Mouse (Mus musculus) midbrain, embryonic 14.5 days (tissue): Measurements from ENCODE around the gene Minos1. TPM values are rescaled to one million over a fixed set of nuclear protein-coding genes. Genes with fewer than 3 reads are reported as not detected.

Experiments
- ATAC-seq: fragments of 200-750 bp; cut with Nextera tagmentation; 2 replicates; pipeline ENCODE4 v1.8.0; 2017; ENCODE audit warnings: moderate number of reproducible peaks, moderate library complexity; ENCODE audit not compliant: low FRiP score, low TSS enrichment
- DNase-seq: peaks from one replicate; pipeline ENCODE4 v3.0.0-alpha.2; 2015
- H3K27ac ChIP-seq: fragments of 300-500 bp; sonication (generic); replicated peaks from 2 replicates; pipeline ENCODE4 v1.5.1; 2014; ENCODE audit warnings: mild to moderate bottlenecking, low read depth, low read length, moderate library complexity
- H3K27me3 ChIP-seq: fragments of 300-500 bp; sonication (generic); 2 replicates; pipeline ENCODE4 v1.6.1; 2014; ENCODE audit warnings: low read length, control low read depth, mixed read lengths; ENCODE audit not compliant: control insufficient read depth, insufficient read depth
- H3K36me3 ChIP-seq: fragments of 300-500 bp; sonication (generic); 2 replicates; pipeline ENCODE4 v1.6.1; 2014; ENCODE audit warnings: low read length, control low read depth; ENCODE audit not compliant: control insufficient read depth, insufficient read depth
- H3K4me1 ChIP-seq: fragments of 300-500 bp; sonication (generic); 2 replicates; pipeline ENCODE4 v1.6.1; 2014; ENCODE audit warnings: mild to moderate bottlenecking, antibody characterized with exemption, low read length, control low read depth; ENCODE audit not compliant: control insufficient read depth, insufficient read depth
- H3K4me2 ChIP-seq: fragments of 300-500 bp; sonication (generic); 2 replicates; pipeline ENCODE4 v1.6.1; 2014; ENCODE audit warnings: mild to moderate bottlenecking, low read length, moderate library complexity
- H3K4me3 ChIP-seq: fragments of 300-500 bp; sonication (generic); replicated peaks from 2 replicates; pipeline ENCODE4 v1.5.1; 2014; ENCODE audit warnings: low read depth, low read length
- H3K9ac ChIP-seq: fragments of 300-500 bp; sonication (generic); replicated peaks from 2 replicates; pipeline ENCODE4 v1.6.1; 2014; ENCODE audit warnings: mild to moderate bottlenecking, low read length, moderate library complexity
- H3K9me3 ChIP-seq: fragments of 300-500 bp; sonication (generic); 2 replicates; pipeline ENCODE4 v1.6.1; 2016; ENCODE audit warnings: low read length, control low read depth, mixed read lengths; ENCODE audit not compliant: control insufficient read depth
- WGBS: fragments of 180-500 bp; shearing (Covaris S2); extraction: QIAGEN DNeasy Blood & Tissue Kit; methylation state at CpG from one replicate; pipeline ENCODE4 v1.1.7; 2014; 5-methylcytosine and 5-hydroxymethylcytosine counted together
- polyA plus RNA-seq: library from polyadenylated mRNA; unstranded; fragments of >200 nt; fragmentation: Nextera tagmentation; extraction: Ambion mirVana; gene quantifications from 2 replicates; pipeline ENCODE4 v1.2.1, GENCODE M21; 2014

The Minos1 gene
- polyA plus RNA-seq, 1 experiment from 2014 or later, result 346 TPM

DNA sequence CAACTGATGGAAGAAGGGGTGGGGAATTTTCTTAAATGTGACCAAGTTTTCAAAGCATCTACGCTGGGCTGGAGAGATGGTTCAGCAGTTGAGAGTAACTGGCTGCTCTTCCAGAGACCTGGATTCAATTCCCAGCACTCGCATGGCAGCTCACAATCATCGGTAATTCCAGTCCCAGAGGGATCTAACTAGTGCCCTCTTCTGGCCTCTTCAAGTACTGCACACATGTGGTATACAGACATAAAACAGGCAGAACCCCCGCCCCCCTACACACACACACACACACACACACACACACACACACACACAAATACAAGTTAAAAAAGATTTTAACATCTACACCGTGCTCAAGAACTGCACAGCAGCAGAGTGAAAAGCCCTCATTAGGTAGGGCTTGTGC, 15.2 kb downstream of the Minos1 start:
- Histone ChIP-seq H3K4me2 (no peak overlapping the region), H3K27ac (no peak overlapping the region), H3K9ac (no peak overlapping the region), H3K4me1 (0 out of 2 replicates have a peak, but pooled peaks cover 9% of the 10 kb centered on the region), H3K36me3 (no peaks in the 10 kb centered on the region), H3K4me3 (no peak overlapping the region), H3K27me3 (no peaks in the 10 kb centered on the region), H3K9me3 (no peaks in the 10 kb centered on the region)
- DNase-seq (no peak), ATAC-seq (no peak)
- WGBS, result 94% methylated on average over 5 of the region's 5 CpGs

DNA sequence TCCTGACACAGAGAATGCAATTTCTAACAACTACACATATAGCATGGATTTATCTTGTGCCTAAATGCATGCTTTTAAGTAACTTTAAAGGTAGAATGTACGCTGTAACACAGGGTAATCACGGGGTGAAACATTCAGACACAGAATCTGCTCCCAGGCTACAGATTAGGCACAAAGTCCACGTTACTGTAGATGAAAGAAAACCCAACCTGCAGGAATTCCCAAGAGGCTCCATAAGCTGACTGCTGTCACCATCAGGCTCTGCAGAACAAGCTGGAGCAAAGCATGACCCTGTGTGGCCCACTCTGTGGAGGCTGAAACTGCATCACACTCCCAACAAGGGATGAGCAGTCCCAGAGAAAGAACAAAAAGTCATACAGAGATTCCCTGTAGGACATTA, 18.4 kb downstream of the Minos1 start:
- WGBS, result 63% methylated on average over 3 of the region's 3 CpGs
- Histone ChIP-seq H3K36me3 (no peaks in the 10 kb centered on the region), H3K4me1 (0 out of 2 replicates have a peak, but pooled peaks cover 9% of the 10 kb centered on the region), H3K27ac (no peak overlapping the region), H3K9ac (no peak overlapping the region), H3K4me2 (no peak overlapping the region), H3K27me3 (no peaks in the 10 kb centered on the region), H3K4me3 (no peak overlapping the region), H3K9me3 (no peaks in the 10 kb centered on the region)
- no peak for ATAC-seq
- no peak for DNase-seq

GRCm38 (mm10) chr4:139111421-139111820, 19.5 kb downstream of the Minos1 start:
- H3K4me2 ChIP-seq, result no peak overlapping the region
- H3K27me3 ChIP-seq, result no peaks in the 10 kb centered on the region
- no peak overlapping the region for H3K27ac ChIP-seq
- 0 out of 2 replicates have a peak, but pooled peaks cover 9% of the 10 kb centered on the region for H3K4me1 ChIP-seq
- H3K9me3 ChIP-seq, result no peaks in the 10 kb centered on the region
- ATAC-seq (no peak), DNase-seq (no peak)
- 77% methylated on average over 3 of the region's 3 CpGs for WGBS
- no peak overlapping the region for H3K4me3 ChIP-seq
- no peak overlapping the region for H3K9ac ChIP-seq
- no peaks in the 10 kb centered on the region for H3K36me3 ChIP-seq

DNA sequence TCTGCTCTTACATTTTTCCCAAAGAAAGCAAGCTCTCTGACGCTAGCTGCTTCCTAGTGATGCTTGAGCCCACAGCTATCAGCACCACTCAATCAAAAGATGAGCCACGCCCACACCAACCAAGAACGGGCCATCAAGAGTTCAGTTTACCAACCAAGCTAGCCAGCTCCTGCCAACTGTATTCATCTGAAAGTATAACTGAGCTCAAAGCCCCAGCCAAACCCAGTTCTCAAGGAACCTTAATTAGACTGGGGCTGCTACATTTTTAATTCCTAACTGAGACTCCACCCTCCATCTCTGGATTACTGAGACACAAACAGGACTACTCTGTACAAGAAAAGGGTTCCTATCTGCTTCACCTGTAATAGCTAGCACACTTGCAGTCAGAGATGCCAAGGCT, 20.1 kb downstream of the Minos1 start:
- Histone ChIP-seq H3K27me3 (no peaks in the 10 kb centered on the region), H3K9ac (no peak overlapping the region), H3K4me3 (no peak overlapping the region), H3K9me3 (no peaks in the 10 kb centered on the region), H3K4me2 (no peak overlapping the region), H3K4me1 (0 out of 2 replicates have a peak, but pooled peaks cover 9% of the 10 kb centered on the region), H3K27ac (no peak overlapping the region), H3K36me3 (no peaks in the 10 kb centered on the region)
- DNase-seq (no peak), ATAC-seq (no peak)
- 77% methylated on average over 3 of the region's 3 CpGs for WGBS

GRCm38 (mm10) chr4:139105453-139105852, 25.5 kb downstream of the Minos1 start:
- ATAC-seq, result no peak
- no peak overlapping the region for H3K9ac ChIP-seq
- no peaks in the 10 kb centered on the region for H3K27me3 ChIP-seq
- no peak overlapping the region for H3K4me2 ChIP-seq
- no peaks in the 10 kb centered on the region for H3K4me1 ChIP-seq
- H3K27ac ChIP-seq, result no peak overlapping the region
- no peak overlapping the region for H3K4me3 ChIP-seq
- no peak for DNase-seq
- H3K36me3 ChIP-seq, result peaks cover 24% of the 10 kb centered on the region
- no peaks in the 10 kb centered on the region for H3K9me3 ChIP-seq
- WGBS, result 93% methylated on average over 1 of the region's 1 CpGs

DNA sequence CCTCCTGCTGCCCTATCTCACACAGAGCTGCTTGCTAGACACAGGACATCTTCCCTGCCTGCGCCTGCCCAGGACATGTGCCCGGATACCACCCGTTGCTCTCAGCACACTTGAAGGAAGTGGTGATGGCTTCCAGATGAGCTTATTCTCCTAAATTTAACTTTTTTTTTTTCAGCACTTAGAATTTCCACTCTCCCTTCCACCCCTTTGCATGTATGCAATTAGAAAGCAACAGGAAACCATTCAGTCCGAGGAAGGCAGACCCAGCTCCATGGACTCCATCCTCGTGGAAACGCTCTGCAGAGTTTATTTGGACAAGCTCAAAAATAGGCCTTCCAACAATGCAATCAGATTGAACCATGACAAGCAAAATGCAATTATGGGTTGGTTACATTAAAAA, 29.4 kb downstream of the Minos1 start:
- no peak overlapping the region for H3K4me2 ChIP-seq
- peaks cover 24% of the 10 kb centered on the region for H3K36me3 ChIP-seq
- no peak overlapping the region for H3K27ac ChIP-seq
- H3K9ac ChIP-seq, result no peak overlapping the region
- no peaks in the 10 kb centered on the region for H3K4me1 ChIP-seq
- H3K9me3 ChIP-seq, result no peaks in the 10 kb centered on the region
- 90% methylated on average over 6 of the region's 6 CpGs for WGBS
- no peaks in the 10 kb centered on the region for H3K27me3 ChIP-seq
- H3K4me3 ChIP-seq, result no peak overlapping the region
- DNase-seq (no peak), ATAC-seq (no peak)

DNA sequence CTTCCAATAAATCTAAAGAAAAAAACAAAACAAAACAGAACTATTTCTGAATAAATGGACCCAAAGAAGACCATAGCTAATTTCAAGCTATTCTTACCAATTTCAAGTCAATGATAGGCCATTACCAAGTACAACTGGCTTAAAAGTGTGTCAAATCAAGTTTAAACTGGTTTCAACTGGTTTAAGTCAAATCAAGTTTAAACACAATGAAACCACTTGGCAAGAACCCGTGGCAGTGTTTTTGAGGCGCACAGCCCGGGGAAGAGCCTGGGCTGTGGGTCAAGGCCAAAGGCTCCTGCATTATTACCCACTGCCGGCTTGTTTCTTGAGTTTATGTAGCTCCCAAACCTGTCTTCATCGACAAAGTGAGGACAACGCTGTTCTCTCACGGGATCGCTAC, 30.6 kb downstream of the Minos1 start:
- no peak overlapping the region for H3K9ac ChIP-seq
- 93% methylated on average over 8 of the region's 8 CpGs for WGBS

GRCm38 (mm10) chr4:139096201-139096600, 34.7 kb downstream of the Minos1 start:
- Histone ChIP-seq H3K36me3 (no peaks in the 10 kb centered on the region), H3K4me2 (no peak overlapping the region), H3K4me1 (peaks cover 15% of the 10 kb centered on the region; the same call in 1 of the 2 replicates), H3K27me3 (peaks cover 34% of the 10 kb centered on the region), H3K9ac (no peak overlapping the region), H3K27ac (no peak overlapping the region), H3K9me3 (no peaks in the 10 kb centered on the region), H3K4me3 (no peak overlapping the region)
- DNase-seq (no peak), ATAC-seq (no peak)
- 80% methylated on average over 5 of the region's 5 CpGs for WGBS

More for the DNA sequence above, 30.6 kb downstream of the Minos1 start:
- Histone ChIP-seq H3K27me3 (no peaks in the 10 kb centered on the region), H3K27ac (no peak overlapping the region), H3K4me2 (no peak overlapping the region), H3K4me3 (no peak overlapping the region), H3K4me1 (no peaks in the 10 kb centered on the region), H3K36me3 (peaks cover 24% of the 10 kb centered on the region), H3K9me3 (no peaks in the 10 kb centered on the region)
- ATAC-seq (no peak), DNase-seq (no peak)

- no peak for DNase-seq
These were observed 35.5 kb downstream of the Minos1 start for GRCm38 (mm10) chr4:139095406-139095805.

More at GRCm38 (mm10) chr4:139095406-139095805, 35.5 kb downstream of the Minos1 start:
- Histone ChIP-seq H3K4me3 (no peak overlapping the region), H3K9ac (no peak overlapping the region), H3K4me1 (peaks cover 15% of the 10 kb centered on the region; the same call in 1 of the 2 replicates), H3K9me3 (no peaks in the 10 kb centered on the region), H3K27me3 (peaks cover 38% of the 10 kb centered on the region), H3K27ac (no peak overlapping the region), H3K36me3 (no peaks in the 10 kb centered on the region), H3K4me2 (no peak overlapping the region)
- no peak for ATAC-seq
- WGBS, result 43% methylated on average over 1 of the region's 1 CpGs
